Mouse (Mus musculus): ENCODE measurements around the gene Gucd1.

DNA sequence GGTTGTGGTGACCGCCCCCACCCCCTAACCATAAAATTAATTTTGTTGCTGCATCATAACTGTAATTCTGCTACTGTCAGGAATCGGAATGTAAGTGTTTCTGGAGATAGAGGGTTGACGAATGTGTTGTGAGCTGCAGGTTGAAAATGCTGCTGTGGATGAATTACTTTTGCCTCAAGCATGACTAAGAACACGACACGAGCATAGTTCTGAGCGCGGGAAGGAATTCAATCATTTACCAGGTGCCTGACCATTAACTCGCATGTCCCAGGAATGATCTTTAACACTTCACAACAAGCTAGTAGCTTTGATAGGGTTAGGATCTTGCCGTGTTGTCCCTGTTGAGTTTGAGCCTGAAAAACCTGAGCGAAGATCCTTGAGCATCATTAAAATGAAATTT is 180.5 kb downstream of the Gucd1 start:
- TF ChIP-seq CTCF (IDR thresholded peaks at IDR 0.05; ENCODE audit: extremely low read depth, insufficient read depth, insufficient read length, insufficient replicate concordance) (no peak), POLR2A (IDR thresholded peaks at IDR 0.05; ENCODE audit: low read depth, low read length) (no peak)
